Mouse (Mus musculus) left cerebral cortex, postnatal 4 days (tissue): ENCODE results near the gene Nf2. TPM values are rescaled to one million over a fixed set of nuclear protein-coding genes. Genes with fewer than 3 reads are reported as not detected.
"Not testable (repeated sequence)": the region's sequence is repeated elsewhere in the genome, so short reads cannot be mapped to it uniquely, and the experiment has no call there.

ENCODE experiments used
- DNase-seq: peaks from one replicate; pipeline ENCODE4 v3.0.0-alpha.2; 2022
- intact Hi-C: fragments of 180-260 bp; cut with DNase I; formaldehyde crosslinking; loops from one replicate; pipeline ENCODE4 v1.15.1; 2025
- total RNA-seq, 2 experiments: library from RNA; stranded (reverse); gene quantifications; 2 replicates each; pipeline ENCODE4 v1.2.3; 2021

The Nf2 gene
- total RNA-seq, 2 experiments from 2014 or later = 155 to 162 TPM

DNA sequence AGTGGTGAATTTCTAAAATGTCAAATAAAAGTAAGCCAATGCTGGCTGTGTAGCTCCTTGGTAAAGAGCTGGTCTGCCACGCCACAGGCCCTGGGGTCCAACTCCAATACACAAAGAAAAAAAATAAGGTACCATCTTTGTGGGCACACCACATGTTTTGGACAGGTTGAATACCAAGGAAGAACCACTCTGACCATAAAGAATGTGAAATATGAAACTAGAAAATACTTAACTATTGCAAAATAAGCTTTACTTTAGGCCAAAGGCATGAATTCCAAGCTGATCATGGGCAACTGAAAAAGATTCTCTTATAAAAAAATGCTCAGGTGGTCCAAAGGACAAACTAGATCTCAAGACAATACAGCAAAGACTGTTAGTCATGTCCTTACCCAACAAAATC, 11.1 kb downstream of the Nf2 start:
- intact Hi-C loops = no loop called here

DNA sequence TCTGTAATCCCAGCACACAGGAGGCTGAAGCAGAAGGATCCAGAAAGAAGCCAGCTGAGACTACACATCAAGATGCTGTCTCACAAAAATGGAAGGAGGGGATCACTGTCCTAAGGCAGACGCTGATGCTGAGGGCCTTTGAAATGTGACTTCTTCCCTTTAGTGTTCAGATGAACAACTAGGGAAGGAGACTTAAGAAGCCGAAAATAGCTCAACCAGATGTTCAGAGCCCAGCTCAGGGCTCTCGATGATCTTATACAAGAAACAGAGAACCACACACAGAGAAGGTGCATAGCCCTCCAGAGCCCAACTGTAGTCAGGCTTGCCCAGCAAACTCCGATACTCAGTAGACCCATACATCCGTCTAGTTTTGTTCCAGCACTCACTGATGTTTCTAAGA, 12.0 kb downstream of the Nf2 start:
- intact Hi-C loops = no loop called here
- no peak for DNase-seq

More for the DNA sequence above, 11.1 kb downstream of the Nf2 start:
- DNase-seq = no peak

GRCm38 (mm10) chr11:4836755-4837154, 12.6 kb downstream of the Nf2 start:
- intact Hi-C loops = no loop called here
- peak; percentile 44 for DNase-seq

DNA sequence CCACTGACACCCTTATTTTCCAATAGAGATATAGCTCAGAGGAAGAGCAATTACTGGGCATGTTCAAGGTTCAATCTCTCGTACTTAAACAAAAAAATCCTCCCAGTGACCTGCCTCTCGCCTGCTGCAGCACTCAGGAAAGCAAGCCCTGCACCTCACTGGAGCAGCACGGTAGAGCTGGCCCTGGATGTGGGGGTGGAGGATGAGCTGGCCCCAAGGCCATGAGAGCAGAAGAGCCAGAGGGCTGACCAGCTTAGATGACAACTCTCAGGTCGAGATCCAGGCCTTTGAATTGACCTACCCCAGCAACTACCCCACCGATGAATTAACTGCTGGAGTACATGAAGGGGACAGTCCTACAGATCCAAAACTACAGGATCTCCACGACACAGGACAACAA, 13.9 kb downstream of the Nf2 start:
- intact Hi-C loops = no loop called here
- DNase-seq = no peak

DNA sequence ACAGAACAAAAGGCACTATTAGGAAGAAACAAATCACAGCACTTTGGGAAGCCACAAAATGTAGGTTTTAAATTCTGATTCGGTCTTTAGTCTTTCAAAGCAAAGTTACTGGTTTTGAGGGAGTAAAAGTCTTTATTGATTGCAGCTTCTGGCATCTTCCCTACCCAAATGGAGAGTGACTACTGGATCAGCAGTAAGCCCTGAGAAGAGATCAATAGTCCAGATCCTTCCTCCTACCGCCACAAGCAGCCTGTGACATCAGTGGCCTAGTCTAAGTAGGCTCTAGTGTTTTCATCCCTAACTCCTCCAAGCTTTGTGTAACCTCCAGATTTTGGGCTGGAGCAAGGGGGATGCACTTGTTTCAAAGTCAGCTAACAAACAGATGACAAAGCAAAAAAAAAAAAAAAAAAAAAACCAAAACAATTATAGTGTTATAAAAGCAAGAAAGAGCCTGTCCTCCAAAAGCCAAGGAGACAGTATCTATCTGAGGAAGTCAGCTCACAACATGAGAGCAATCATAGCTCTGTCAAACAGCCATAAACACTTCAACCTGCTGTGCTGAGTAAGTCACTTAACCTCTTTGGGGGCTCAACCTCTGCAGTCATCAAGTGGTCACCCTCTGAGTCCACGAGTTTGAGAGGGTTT, 15.9 kb downstream of the Nf2 start:
- intact Hi-C loops = no loop called here
- no peak for DNase-seq

DNA sequence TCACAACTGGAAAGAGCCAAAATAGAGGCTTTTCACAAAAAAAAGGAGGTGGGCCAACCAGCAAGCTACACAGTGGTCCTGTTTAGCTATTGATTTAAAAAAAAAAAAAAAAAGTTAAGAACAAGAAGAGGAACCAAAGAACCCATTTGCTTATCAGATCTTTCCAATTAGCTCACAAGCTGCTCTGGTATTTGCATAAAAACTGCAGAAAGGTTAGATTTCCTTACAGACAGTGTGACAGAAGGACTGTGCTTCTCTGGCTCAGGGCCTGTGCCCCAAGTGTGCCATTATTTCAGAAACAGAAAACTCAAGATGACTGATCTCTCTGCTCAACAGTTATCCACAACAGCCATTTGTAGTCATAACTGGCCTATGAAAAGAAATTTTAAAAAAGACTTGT, 18.3 kb downstream of the Nf2 start:
- DNase-seq = no peak
- intact Hi-C loops = no loop called here

DNA sequence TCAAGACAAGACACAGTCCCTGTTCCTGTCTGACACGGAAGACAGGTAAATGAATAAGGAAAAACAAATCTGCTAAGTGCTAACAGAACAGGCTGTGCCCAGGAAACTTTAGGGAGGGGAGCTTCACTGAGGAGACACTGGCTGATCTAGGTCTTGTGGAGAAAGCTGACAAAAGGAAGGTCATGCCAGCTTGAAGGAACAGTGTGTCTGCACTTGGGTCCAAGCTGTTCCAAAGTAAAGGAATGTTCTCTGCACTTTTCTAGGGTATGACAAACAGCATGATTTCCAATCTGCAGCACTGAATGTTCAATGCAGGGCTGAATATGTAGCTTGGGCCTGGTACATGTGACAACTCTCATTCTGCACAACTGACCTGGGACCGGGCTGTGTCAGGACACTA, 21.4 kb downstream of the Nf2 start:
- DNase-seq = no peak
- intact Hi-C loops = loop anchor here (10.0 kb wide), 1 partner anchor 393 kb away; no protein-coding TSS in a partner anchor

DNA sequence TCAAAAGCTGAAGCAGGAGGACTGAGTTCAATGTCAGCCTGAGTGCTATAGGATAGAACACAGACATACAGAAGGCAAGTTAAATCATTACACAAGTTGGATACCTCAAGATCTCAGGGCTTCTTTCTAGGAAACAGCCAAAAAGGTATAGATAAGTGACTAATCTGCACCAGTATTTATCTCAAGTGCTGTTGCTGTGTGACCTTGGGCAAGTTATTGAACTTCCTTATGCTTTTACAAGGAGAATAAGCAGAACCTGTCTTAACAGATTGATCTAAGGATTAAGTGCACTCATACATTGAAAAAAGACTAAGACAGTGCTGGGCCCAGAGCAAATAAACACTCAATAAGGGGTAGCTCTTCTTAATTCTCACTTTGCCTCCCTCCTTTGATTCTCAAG, 22.0 kb downstream of the Nf2 start:
- intact Hi-C loops = loop anchor here (10.0 kb wide), 1 partner anchor 393 kb away; no protein-coding TSS in a partner anchor
- no peak for DNase-seq

DNA sequence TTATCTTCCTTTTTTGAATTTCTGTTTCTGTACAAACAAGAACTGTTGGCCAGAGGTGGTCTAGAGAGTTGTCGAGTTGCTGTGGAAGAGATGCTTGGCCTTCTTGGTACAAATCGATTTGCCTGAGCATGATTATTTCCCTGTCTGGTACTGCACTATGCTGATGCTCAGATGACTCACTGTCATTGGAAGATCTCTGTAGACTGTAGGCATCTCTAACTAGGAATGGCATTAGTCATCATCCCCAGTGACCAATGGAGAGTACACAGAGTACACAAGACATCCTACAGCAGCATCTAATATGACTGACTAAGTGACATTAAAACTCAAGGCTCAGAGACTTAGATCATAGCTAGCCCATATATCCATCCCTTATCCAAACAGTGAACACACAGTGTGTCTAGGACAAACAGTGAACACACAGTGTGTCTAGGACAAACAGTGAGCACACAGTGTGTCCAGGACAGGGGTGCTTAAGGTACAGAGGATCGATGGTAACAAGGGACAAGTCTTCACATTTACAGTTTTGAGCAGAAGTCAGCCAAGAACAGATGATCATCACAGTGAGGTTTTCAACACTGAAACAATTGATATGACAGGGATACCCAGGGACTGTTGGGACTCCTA, 23.1 kb downstream of the Nf2 start:
- intact Hi-C loops = loop anchor here (10.0 kb wide), 1 partner anchor 391 kb away; no protein-coding TSS in a partner anchor
- no peak for DNase-seq

DNA sequence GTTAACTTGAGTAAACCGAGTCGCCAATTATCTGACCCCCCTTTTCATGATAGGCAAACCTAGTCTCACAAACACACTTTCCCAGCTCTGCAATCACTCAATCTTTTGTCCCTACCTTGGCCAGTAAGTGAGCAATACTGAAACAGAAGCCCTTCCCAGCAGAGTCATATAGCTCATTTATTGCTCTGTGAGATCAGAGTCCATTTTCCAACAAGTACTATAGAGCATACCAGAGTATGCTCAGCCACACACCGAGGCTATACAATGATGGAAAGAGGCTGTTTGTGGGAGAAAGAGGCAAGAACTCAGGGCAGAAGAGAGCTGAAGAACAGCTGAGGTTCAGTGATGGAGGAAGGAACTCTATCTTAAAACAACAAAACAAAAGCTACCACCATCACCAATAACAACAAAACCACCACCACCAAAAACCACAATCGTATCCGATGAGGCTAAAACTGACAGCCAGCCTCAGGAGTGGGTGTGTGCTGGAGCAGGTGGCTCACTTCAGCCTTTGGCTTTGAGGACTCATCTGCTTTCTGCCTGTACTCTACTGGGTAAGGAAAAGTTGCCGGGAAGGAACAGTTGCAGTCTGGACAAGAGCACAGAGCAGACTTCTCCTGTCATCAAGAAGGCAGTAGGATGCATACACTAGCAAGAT, 25.6 kb downstream of the Nf2 start:
- intact Hi-C loops = loop anchor here (10.0 kb wide), 1 partner anchor 389 kb away; no protein-coding TSS in a partner anchor
- DNase-seq = no peak

- DNase-seq = not testable (repeated sequence)
- intact Hi-C loops = loop anchor here (10.0 kb wide), 1 partner anchor 388 kb away; no protein-coding TSS in a partner anchor
Measured at GRCm38 (mm10) chr11:4822446-4822842, 26.9 kb downstream of the Nf2 start.

- intact Hi-C loops = loop anchor here (10.0 kb wide), 1 partner anchor 387 kb away; no protein-coding TSS in a partner anchor
- DNase-seq = peak; percentile 10
Measured at GRCm38 (mm10) chr11:4821492-4822445, 27.6 kb downstream of the Nf2 start.

DNA sequence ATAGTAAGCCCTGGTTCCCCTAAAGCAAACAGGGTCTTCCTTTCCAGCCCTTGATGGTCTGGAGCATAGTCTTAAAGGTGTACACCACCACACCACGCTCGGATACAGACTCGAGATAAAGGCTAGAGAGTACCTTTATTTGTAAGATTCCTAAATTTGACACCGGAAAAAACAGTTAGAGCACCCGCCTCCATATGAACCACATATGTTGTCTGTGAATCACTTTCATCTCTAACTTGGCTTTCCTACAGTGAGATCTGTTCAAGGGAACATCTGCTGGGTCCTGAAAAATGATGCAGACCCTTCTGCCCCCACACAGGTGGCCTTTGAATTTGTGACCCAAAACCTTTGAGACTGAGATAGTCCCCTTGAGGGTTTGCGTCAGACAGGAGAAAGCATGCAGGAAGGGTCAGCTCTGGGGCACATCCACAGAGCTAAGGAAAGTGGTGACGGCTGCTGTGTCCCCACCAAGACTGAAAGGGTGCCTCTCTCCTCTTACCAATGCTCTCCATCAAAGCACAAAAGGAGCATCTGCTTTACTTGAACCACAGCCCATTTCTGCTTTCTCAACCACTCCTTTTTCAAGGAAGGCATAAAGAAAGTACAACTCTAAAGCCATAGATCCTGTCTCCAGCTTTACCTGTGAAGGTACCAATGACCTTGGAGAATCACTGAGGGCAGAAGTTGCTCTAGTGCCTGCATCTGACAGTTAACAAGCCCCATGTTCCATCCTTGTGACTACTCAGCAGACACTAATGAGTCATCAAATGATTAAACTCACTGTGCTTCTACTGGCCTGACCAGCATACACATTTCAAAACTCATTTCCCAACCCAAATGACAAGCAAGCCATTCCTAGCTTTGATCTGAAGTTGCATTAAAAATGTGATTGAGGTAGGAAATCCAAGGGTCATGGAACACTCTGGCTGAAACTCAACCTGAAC, 34.6 kb downstream of the Nf2 start:
- intact Hi-C loops = no loop called here
- no peak for DNase-seq

DNA sequence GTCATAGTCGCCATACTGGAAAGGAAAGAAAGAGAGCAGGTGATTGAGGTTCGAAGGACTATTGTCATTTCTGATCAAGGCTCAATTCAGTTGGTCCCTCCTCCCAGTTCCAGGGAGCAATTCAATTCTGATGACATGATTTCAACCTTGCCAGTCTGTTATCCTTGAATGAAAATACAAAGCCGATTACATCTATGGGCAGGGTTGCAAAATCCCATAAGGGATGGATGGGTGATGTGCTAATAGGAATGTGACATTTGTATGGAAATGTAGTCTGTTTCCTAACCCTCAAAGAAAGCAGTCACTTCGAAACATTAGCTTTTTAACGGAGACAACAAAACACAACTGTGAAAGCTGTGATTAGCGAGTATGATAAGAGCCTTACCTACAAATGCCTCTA, 41.0 kb downstream of the Nf2 start:
- DNase-seq = no peak
- intact Hi-C loops = no loop called here

DNA sequence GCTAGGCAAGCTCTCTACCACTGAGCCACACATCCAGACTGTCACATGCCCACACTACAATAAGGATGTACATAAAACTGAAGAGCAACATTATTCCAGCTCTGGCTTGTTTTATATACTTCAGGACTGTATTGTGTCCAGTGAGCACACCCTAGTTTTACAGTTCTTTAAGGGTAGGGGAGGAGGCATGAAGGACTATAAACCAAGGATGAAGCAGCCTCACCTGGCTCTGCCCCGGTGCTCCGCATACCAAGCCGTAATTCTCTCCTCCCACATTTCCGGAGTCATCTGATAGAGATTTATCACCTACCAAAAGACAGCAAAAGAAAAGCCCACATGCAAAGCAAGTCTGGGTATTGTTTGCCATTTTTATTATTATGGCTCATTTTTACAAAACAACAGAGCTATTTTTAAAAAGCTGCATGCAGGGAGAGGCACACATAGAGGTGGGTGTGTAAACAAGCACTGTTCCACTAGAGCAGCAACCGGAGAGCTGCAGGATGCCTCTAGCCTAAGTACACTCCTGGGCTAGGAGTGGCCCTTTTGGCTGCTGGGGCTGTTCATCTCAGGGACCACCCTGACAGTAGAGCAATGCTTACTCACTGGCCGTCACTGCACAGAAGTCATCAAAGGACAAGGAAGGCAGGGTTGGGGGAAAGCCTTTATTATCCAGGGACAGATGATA, 43.2 kb downstream of the Nf2 start:
- no peak for DNase-seq
- intact Hi-C loops = no loop called here

GRCm38 (mm10) chr11:4804921-4805562, 44.3 kb downstream of the Nf2 start:
- intact Hi-C loops = no loop called here
- no peak for DNase-seq

DNA sequence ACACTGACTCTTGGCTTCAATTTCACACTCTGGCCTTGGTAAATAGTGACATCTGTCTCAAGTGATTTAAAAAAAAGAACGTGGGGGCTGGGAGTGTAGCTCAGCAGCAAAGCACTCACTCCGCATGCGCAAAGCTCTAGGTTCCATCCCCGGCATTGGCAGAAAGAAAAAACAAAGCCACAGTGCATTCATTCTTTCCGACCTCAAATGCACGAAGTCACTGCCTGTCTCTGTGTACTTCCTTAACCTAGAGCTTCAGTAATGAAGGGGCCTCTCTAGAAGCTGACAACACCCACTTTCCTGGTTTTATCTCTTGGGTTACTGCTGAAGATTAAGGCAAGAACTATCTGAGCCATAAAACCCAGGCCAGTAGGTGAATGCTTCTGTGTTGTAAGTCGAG, 45.4 kb downstream of the Nf2 start:
- DNase-seq = no peak
- intact Hi-C loops = no loop called here

DNA sequence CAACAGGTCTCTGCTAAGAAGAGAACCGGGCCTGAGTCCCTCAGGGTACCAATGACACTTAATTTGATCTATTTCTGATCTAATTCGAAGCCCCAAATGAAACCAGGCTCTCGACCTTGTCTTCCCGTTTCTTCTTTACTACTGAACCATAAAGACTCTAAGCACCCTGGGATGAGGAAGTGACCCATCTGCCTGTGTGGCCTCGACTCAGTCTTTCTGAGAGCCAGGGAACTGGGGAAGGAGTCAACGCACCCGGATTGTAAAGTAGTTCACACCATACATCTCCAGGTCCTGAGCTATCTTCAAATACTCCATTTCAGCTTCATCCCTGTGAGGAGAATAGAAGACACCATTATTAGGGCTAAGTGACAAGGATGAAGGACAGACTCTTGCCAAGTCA, 45.9 kb downstream of the Nf2 start:
- no peak for DNase-seq
- intact Hi-C loops = no loop called here

- peak; percentile 79 for DNase-seq
Measured at GRCm38 (mm10) chr11:4803008-4803407, 46.3 kb downstream of the Nf2 start.

More at GRCm38 (mm10) chr11:4803008-4803407, 46.3 kb downstream of the Nf2 start:
- intact Hi-C loops = no loop called here
